Mouse (Mus musculus): ENCODE results near the gene Fbxo2.
"Not testable (repeated sequence)": the region's sequence is repeated elsewhere in the genome, so short reads cannot be mapped to it uniquely, and the experiment has no call there.

Gene Fbxo2

GRCm38 (mm10) chr4:148160436-148161390, at the start of gene Fbxo2, which contains the start of gene Fbxo44:
TSS of gene Fbxo2 (plus strand) at chr4:148160621.
TSS of gene Fbxo44 (minus strand) at chr4:148160482.
- DNase-seq = peak; percentile 22

- no peak for DNase-seq
These were observed 47.9 kb upstream of the Fbxo2 start for GRCm38 (mm10) chr4:148112519-148112918.

GRCm38 (mm10) chr4:148114758-148115391, 45.5 kb upstream of the Fbxo2 start:
- DNase-seq = peak; percentile 82

- DNase-seq = peak; percentile 44
These were observed 45.0 kb upstream of the Fbxo2 start for GRCm38 (mm10) chr4:148115467-148115866.

- peak; percentile 33 for DNase-seq
These were observed 43.8 kb upstream of the Fbxo2 start for GRCm38 (mm10) chr4:148116657-148117056.

- DNase-seq = no peak
These were observed 43.0 kb upstream of the Fbxo2 start for GRCm38 (mm10) chr4:148117392-148117791.

GRCm38 (mm10) chr4:148119578-148119977, 40.8 kb upstream of the Fbxo2 start:
- not testable (repeated sequence) for DNase-seq

GRCm38 (mm10) chr4:148120555-148120954, 39.9 kb upstream of the Fbxo2 start:
- DNase-seq = no peak

- no peak for DNase-seq
These were observed 39.1 kb upstream of the Fbxo2 start for GRCm38 (mm10) chr4:148121362-148121761.

GRCm38 (mm10) chr4:148121982-148122693, 38.3 kb upstream of the Fbxo2 start:
- no peak for DNase-seq

- no peak for DNase-seq
These were observed 37.7 kb upstream of the Fbxo2 start for GRCm38 (mm10) chr4:148122694-148123066.

GRCm38 (mm10) chr4:148128241-148128640, 32.2 kb upstream of the Fbxo2 start:
- DNase-seq = no peak

- no peak for DNase-seq
These were observed 31.7 kb upstream of the Fbxo2 start for GRCm38 (mm10) chr4:148128672-148129071.

- no peak for DNase-seq
These were observed 30.3 kb upstream of the Fbxo2 start, which contains the start of gene Mad2l2 for GRCm38 (mm10) chr4:148130133-148130532. TSS of gene Mad2l2 (plus strand) at chr4:148130384.

GRCm38 (mm10) chr4:148130561-148131413, 29.6 kb upstream of the Fbxo2 start, which contains the start of gene Draxin:
TSS of gene Draxin (minus strand) at chr4:148130698.
- DNase-seq = peak; percentile 40

GRCm38 (mm10) chr4:148131497-148132081, 28.8 kb upstream of the Fbxo2 start:
- no peak for DNase-seq

- no peak for DNase-seq
These were observed 25.4 kb upstream of the Fbxo2 start for GRCm38 (mm10) chr4:148134988-148135387.

- no peak for DNase-seq
These were observed 22.9 kb upstream of the Fbxo2 start for GRCm38 (mm10) chr4:148137503-148137902.

- no peak for DNase-seq
These were observed 20.7 kb upstream of the Fbxo2 start for GRCm38 (mm10) chr4:148139767-148140097.

- peak; percentile 94 for DNase-seq
These were observed 20.1 kb upstream of the Fbxo2 start for GRCm38 (mm10) chr4:148140098-148141011.

GRCm38 (mm10) chr4:148143721-148144120, 16.7 kb upstream of the Fbxo2 start:
- DNase-seq = no peak

Data from liver (tissue).